Mouse (Mus musculus) lung, adult 2 months (tissue): ENCODE measurements around the gene Qser1.

ENCODE experiments used
- CTCF ChIP-seq: fragments of 200-500 bp; IDR thresholded peaks from 2 replicates; pipeline ENCODE4 v1.5.1; 2011; ENCODE audit warnings: mild to moderate bottlenecking, low read length, control low read depth; ENCODE audit not compliant: insufficient read depth
- POLR2A ChIP-seq: fragments of 200-500 bp; IDR thresholded peaks from 2 replicates; pipeline ENCODE4 v1.6.1; 2011; ENCODE audit warnings: low read depth, mild to moderate bottlenecking, control low read depth, low read length, borderline replicate concordance; ENCODE audit errors: extremely low read depth

- no peak for TF ChIP-seq CTCF
- no peak for TF ChIP-seq POLR2A
Measured at GRCm38 (mm10) chr2:104860426-104860825, 43.9 kb upstream of the Qser1 start.
